Mouse (Mus musculus) lung, embryonic 15.5 days (tissue): ENCODE measurements around the gene Map7. TPM values are rescaled to one million over a fixed set of nuclear protein-coding genes. Genes with fewer than 3 reads are reported as not detected.
A peak's percentile ranks its signal among the peaks of the same experiment; 100 is the strongest.

ENCODE experiments used
- ATAC-seq: fragments of 200-750 bp; cut with Nextera tagmentation; 2 replicates; pipeline ENCODE4 v1.8.0; 2017; ENCODE audit warnings: moderate number of reproducible peaks, borderline replicate concordance; ENCODE audit not compliant: low FRiP score, low TSS enrichment; ENCODE audit errors: extremely low read depth
- H3K27ac ChIP-seq: fragments of 300-500 bp; sonication (generic); 2 replicates; pipeline ENCODE4 v1.5.1; 2015; ENCODE audit warnings: moderate library complexity, mild to moderate bottlenecking, inconsistent platforms
- H3K27me3 ChIP-seq: fragments of 300-500 bp; sonication (generic); 2 replicates; pipeline ENCODE4 v1.6.1; 2015; ENCODE audit warnings: inconsistent platforms
- H3K36me3 ChIP-seq: fragments of 300-500 bp; sonication (generic); 2 replicates; pipeline ENCODE4 v1.6.1; 2015; ENCODE audit warnings: inconsistent platforms
- H3K4me1 ChIP-seq: fragments of 300-500 bp; sonication (generic); 2 replicates; pipeline ENCODE4 v1.6.1; 2015; ENCODE audit warnings: inconsistent platforms
- H3K4me2 ChIP-seq: fragments of 300-500 bp; sonication (generic); 2 replicates; pipeline ENCODE4 v1.6.1; 2015; ENCODE audit warnings: inconsistent platforms, mild to moderate bottlenecking, moderate library complexity
- H3K4me3 ChIP-seq: fragments of 300-500 bp; sonication (generic); 2 replicates; pipeline ENCODE4 v1.5.1; 2015; ENCODE audit warnings: mild to moderate bottlenecking, inconsistent platforms
- H3K9ac ChIP-seq: fragments of 300-500 bp; sonication (generic); 2 replicates; pipeline ENCODE4 v1.6.1; 2015; ENCODE audit warnings: inconsistent platforms
- H3K9me3 ChIP-seq: fragments of 300-500 bp; sonication (generic); 2 replicates; pipeline ENCODE4 v1.6.1; 2016; ENCODE audit warnings: inconsistent platforms
- WGBS: fragments of 180-500 bp; shearing (Covaris S2); methylation state at CpG from one replicate; pipeline ENCODE4 v1.1.7; 2015; 5-methylcytosine and 5-hydroxymethylcytosine counted together
- polyA plus RNA-seq: library from polyadenylated mRNA; unstranded; fragments of >200 nt; fragmentation: Nextera tagmentation; extraction: Ambion mirVana; gene quantifications from 2 replicates; pipeline ENCODE4 v1.2.1, GENCODE M21; 2015

The Map7 gene
- polyA plus RNA-seq, 1 experiment from 2014 or later: 13.0 TPM

- peak; percentile 62; the same call in 1 of the 2 replicates for ATAC-seq
- H3K9ac ChIP-seq: no peak overlapping the region
- H3K4me1 ChIP-seq: no peaks in the 10 kb centered on the region
Observed at GRCm38 (mm10) chr10:20125226-20125625, 23.0 kb upstream of the Map7 start.

GRCm38 (mm10) chr10:20132933-20133652 is 15.2 kb upstream of the Map7 start:
- H3K4me1 ChIP-seq: no peaks in the 10 kb centered on the region
- H3K9ac ChIP-seq: no peak overlapping the region
- H3K27ac ChIP-seq: no peak overlapping the region
- no peak overlapping the region for H3K4me2 ChIP-seq
- no peaks in the 10 kb centered on the region for H3K9me3 ChIP-seq
- no peaks in the 10 kb centered on the region for H3K27me3 ChIP-seq
- WGBS: 64% methylated on average over 12 of the region's 12 CpGs
- ATAC-seq: no peak
- no peaks in the 10 kb centered on the region for H3K36me3 ChIP-seq
- H3K4me3 ChIP-seq: no peak overlapping the region

More at GRCm38 (mm10) chr10:20125226-20125625, 23.0 kb upstream of the Map7 start:
- no peaks in the 10 kb centered on the region for H3K36me3 ChIP-seq
- no peak overlapping the region for H3K27ac ChIP-seq
- H3K4me3 ChIP-seq: no peak overlapping the region
- H3K27me3 ChIP-seq: no peaks in the 10 kb centered on the region
- no peak overlapping the region for H3K4me2 ChIP-seq
- no peaks in the 10 kb centered on the region for H3K9me3 ChIP-seq
- WGBS: 40% methylated on average over 4 of the region's 4 CpGs

DNA sequence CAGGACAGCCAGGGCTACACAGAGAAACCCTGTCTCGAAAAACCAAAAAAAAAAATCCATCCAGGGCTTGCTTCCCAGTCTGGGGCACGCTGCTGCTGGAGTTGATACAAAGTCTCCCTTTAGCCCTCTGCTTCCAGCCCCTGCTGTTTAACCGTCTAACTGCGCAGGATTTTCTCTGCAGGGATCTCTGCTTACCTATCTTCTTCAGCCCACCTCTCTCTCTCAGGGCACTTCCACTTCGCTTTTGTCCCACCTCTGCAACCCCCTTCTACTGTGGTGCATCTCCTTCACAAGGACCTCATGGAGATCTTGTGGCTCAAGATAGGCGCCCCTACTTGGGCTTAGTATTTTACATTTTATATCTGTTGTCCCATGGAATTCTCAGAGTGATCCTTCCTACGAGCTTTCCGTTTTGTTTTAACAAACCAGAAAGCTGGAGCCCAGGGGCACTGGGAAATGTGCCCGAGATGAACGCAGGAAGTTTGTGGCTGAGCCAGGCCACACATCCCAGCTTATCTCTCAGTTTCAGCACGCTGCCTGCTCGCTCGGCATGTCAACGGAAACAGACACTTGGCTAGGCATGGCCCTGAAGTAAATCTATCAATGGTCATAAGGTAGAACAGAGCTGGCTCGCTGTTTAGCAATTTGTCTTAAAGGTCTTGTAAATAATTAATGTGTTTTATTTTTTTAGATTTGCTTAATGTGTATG is 12.8 kb upstream of the Map7 start:
- no peak overlapping the region for H3K4me3 ChIP-seq
- ATAC-seq: no peak
- no peak overlapping the region for H3K27ac ChIP-seq
- H3K9ac ChIP-seq: no peak overlapping the region
- H3K36me3 ChIP-seq: no peaks in the 10 kb centered on the region
- H3K4me1 ChIP-seq: no peaks in the 10 kb centered on the region
- H3K27me3 ChIP-seq: no peaks in the 10 kb centered on the region
- no peak overlapping the region for H3K4me2 ChIP-seq
- H3K9me3 ChIP-seq: no peaks in the 10 kb centered on the region
- WGBS: 58% methylated on average over 15 of the region's 15 CpGs

- H3K4me2 ChIP-seq: no peak overlapping the region
- no peaks in the 10 kb centered on the region for H3K9me3 ChIP-seq
- H3K4me1 ChIP-seq: no peaks in the 10 kb centered on the region
- no peak overlapping the region for H3K4me3 ChIP-seq
- no peak for ATAC-seq
- no peak overlapping the region for H3K27ac ChIP-seq
- H3K9ac ChIP-seq: no peak overlapping the region
- H3K36me3 ChIP-seq: no peaks in the 10 kb centered on the region
- no peaks in the 10 kb centered on the region for H3K27me3 ChIP-seq
- WGBS: 82% methylated on average over 1 of the region's 1 CpGs
Observed at GRCm38 (mm10) chr10:20136505-20136904, 11.8 kb upstream of the Map7 start.

- Histone ChIP-seq H3K4me2 (no peak overlapping the region), H3K9ac (no peak overlapping the region), H3K9me3 (no peaks in the 10 kb centered on the region), H3K4me3 (no peak overlapping the region), H3K4me1 (no peaks in the 10 kb centered on the region), H3K36me3 (no peaks in the 10 kb centered on the region), H3K27ac (no peak overlapping the region), H3K27me3 (0 out of 2 replicates have a peak, but pooled peaks cover 1% of the 10 kb centered on the region)
- ATAC-seq: no peak
- 40% methylated on average over 17 of the region's 17 CpGs for WGBS
Observed at GRCm38 (mm10) chr10:20141376-20141775, 6.9 kb upstream of the Map7 start.

DNA sequence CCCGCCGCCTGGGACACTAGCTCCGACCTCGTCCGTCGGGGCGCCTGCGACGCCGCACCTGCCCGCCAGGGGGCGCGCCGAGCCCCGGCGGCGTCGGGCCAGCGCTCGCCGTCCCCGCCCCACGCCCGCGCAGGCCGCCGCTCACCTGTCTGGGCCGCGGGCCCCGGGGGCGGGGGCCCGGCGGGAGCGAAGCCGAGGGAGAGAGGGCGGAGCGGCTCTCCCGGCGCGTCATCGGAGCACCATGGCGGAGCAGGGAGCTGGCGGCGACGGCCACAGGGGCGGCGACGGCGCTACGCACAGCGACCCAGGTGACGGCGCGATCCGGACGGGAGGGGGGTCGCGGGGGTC is 476 bp downstream of the Map7 start:
- Histone ChIP-seq H3K27ac (0 out of 2 replicates have a peak overlapping the region, but pooled peaks have one; percentile 56), H3K9ac (peak overlapping the region; percentile 68), H3K4me1 (0 out of 2 replicates have a peak, but pooled peaks cover 11% of the 10 kb centered on the region), H3K36me3 (no peaks in the 10 kb centered on the region), H3K4me2 (peak overlapping the region; percentile 95), H3K27me3 (peaks cover 38% of the 10 kb centered on the region), H3K9me3 (no peaks in the 10 kb centered on the region), H3K4me3 (peak overlapping the region; percentile 69)
- 3% methylated on average over 29 of the region's 58 CpGs for WGBS
- peak; percentile 85 for ATAC-seq

DNA sequence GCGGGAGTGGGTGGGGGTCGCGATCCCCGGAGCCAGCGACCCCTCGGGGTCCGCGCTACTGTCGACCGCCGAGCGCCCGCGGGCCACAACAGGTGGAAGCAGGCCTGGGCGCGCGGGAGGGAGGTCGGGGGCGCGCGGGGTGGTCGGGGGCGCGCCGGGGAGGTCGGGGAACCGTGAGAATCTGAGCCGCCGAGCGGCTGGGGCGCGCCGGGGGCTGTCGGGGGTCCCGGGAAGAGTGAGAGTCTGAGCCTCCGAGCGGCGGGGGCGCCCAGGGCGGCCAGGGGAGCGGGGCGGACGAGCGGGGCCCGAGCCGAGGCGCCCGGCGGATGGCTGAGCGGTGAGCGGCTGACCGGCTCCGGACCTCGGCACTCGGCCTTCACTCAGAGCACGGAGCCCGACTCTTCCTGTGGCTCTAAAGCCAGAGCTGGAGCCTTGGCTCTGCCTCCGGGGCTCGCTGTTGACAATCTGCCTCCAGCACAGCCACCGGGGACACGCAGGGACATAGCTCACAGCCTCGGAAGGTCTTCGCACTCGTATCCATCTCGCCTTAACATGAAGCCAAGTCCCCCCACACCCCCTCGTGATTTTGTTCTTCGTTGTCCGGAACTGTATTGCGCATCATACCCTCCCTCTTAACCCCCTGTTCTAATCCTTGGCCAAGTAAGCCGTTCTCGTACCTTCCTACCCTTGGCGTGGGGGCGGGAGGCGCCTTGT is 1.0 kb downstream of the Map7 start:
- peak; percentile 75 for ATAC-seq
- Histone ChIP-seq H3K4me2 (peak overlapping the region; percentile 95), H3K4me1 (0 out of 2 replicates have a peak, but pooled peaks cover 11% of the 10 kb centered on the region), H3K27me3 (peaks cover 38% of the 10 kb centered on the region), H3K9me3 (no peaks in the 10 kb centered on the region), H3K4me3 (peak overlapping the region; percentile 69), H3K36me3 (no peaks in the 10 kb centered on the region), H3K9ac (peak overlapping the region; percentile 68), H3K27ac (peak overlapping the region; percentile 56)
- under 1% methylated on average over 34 of the region's 74 CpGs for WGBS

DNA sequence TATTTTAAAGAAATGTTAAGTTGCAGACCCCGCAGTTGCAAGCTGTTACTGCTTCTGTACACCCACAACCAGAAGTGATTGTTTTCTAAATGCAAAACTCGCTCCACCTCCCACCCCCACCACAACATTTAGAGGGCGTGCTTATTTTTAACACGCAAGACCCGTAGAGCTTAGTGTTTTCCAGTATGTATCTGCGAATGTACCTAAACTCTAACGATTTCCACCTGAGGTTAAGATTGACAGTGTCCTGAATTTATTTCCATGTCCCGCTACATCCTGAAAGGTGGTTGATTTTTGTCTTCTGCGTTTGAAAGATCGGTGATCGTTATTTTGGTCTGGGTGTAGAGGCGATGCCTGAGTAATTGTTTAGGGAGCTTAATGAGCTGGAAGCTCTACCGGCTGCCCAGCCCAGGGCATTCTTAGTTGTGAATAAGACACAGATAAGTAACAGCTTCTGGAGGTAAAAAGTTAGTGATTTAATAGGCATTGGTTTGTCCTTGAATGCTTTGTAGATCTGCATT is 1.6 kb downstream of the Map7 start:
- Histone ChIP-seq H3K4me3 (peak overlapping the region; percentile 69), H3K4me1 (0 out of 2 replicates have a peak, but pooled peaks cover 11% of the 10 kb centered on the region), H3K27me3 (peaks cover 38% of the 10 kb centered on the region), H3K9me3 (no peaks in the 10 kb centered on the region), H3K36me3 (no peaks in the 10 kb centered on the region), H3K4me2 (peak overlapping the region; percentile 95), H3K9ac (peak overlapping the region; percentile 68), H3K27ac (0 out of 2 replicates have a peak overlapping the region, but pooled peaks have one; percentile 56)
- WGBS: 6% methylated on average over 13 of the region's 13 CpGs
- ATAC-seq: no peak

DNA sequence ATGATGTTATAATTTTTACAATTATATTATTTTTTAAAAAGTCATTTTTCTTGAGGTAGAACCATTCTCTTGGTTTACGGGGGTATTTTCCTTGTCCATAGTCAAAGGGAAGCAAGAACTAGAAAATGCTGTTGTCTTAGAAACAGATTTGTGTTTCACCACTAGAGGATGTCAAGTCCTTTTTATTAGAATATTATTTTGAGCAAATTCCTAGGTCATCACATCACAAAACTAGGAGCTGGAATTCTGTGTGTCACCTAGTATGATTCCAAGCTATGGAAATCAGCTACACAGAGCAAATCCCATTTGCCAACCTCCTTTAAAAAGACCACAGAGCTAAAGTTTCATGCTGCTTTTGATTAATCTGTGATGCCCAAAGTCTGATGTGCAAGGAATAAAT is 3.9 kb downstream of the Map7 start:
- H3K36me3 ChIP-seq: no peaks in the 10 kb centered on the region
- H3K9ac ChIP-seq: no peak overlapping the region
- no peak overlapping the region for H3K27ac ChIP-seq
- H3K27me3 ChIP-seq: peaks cover 29% of the 10 kb centered on the region
- H3K4me1 ChIP-seq: 0 out of 2 replicates have a peak, but pooled peaks cover 11% of the 10 kb centered on the region
- H3K4me3 ChIP-seq: no peak overlapping the region
- H3K9me3 ChIP-seq: no peaks in the 10 kb centered on the region
- 94% methylated on average over 1 of the region's 1 CpGs for WGBS
- no peak overlapping the region for H3K4me2 ChIP-seq
- no peak for ATAC-seq

GRCm38 (mm10) chr10:20153507-20153906 is 5.2 kb downstream of the Map7 start:
- peaks cover 15% of the 10 kb centered on the region for H3K27me3 ChIP-seq
- no peak overlapping the region for H3K4me2 ChIP-seq
- no peak overlapping the region for H3K4me3 ChIP-seq
- 0 out of 2 replicates have a peak, but pooled peaks cover 8% of the 10 kb centered on the region for H3K4me1 ChIP-seq
- H3K27ac ChIP-seq: no peak overlapping the region
- H3K9me3 ChIP-seq: no peaks in the 10 kb centered on the region
- H3K36me3 ChIP-seq: no peaks in the 10 kb centered on the region
- ATAC-seq: no peak
- H3K9ac ChIP-seq: no peak overlapping the region
- 66% methylated on average over 2 of the region's 2 CpGs for WGBS

DNA sequence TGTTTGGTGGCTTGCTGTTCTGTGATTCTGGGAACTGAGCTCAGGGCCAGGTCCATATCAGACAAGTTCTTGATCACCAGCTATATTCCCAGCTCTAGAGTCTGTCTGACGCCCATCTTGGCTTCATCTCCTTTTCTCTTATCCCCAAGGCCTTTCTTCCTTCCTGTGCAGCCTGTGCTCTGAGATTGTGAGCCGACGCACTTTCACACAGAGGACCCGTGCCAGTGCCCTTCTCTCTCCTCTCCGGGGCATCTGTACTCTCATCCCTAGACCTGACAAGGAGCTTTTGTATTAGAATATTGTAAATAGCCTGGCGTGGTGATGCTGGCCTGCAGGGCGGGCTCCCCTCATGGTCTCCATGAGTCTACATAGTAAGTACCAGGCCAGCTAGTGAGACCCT is 7.1 kb downstream of the Map7 start:
- no peak overlapping the region for H3K9ac ChIP-seq
- 77% methylated on average over 7 of the region's 7 CpGs for WGBS

More for the DNA sequence above, 7.1 kb downstream of the Map7 start:
- H3K36me3 ChIP-seq: no peaks in the 10 kb centered on the region
- H3K27me3 ChIP-seq: peaks cover 7% of the 10 kb centered on the region
- no peak for ATAC-seq
- no peak overlapping the region for H3K27ac ChIP-seq
- H3K9me3 ChIP-seq: no peaks in the 10 kb centered on the region
- H3K4me2 ChIP-seq: no peak overlapping the region
- H3K4me1 ChIP-seq: no peaks in the 10 kb centered on the region
- H3K4me3 ChIP-seq: no peak overlapping the region
